Mouse (Mus musculus) liver, postnatal 0 days (tissue): ENCODE results near the gene Als2cl. TPM values are rescaled to one million over a fixed set of nuclear protein-coding genes. Genes with fewer than 3 reads are reported as not detected.

Experiments used
- ATAC-seq: fragments of 200-750 bp; cut with Nextera tagmentation; 2 replicates; pipeline ENCODE4 v1.8.0; 2017; ENCODE audit warnings: mild to moderate bottlenecking, moderate library complexity
- DNase-seq: peaks from one replicate; pipeline ENCODE4 v3.0.0-alpha.2; 2016
- H3K27ac ChIP-seq: fragments of 300-500 bp; sonication (generic); 2 replicates; pipeline ENCODE4 v1.5.1; 2014; ENCODE audit warnings: antibody characterized with exemption, moderate library complexity, mild to moderate bottlenecking, low read depth
- H3K27me3 ChIP-seq: fragments of 300-500 bp; sonication (generic); 2 replicates; pipeline ENCODE4 v1.6.1; 2014; ENCODE audit warnings: low read length, control low read depth, mixed read lengths; ENCODE audit not compliant: insufficient read depth
- H3K36me3 ChIP-seq: fragments of 300-500 bp; sonication (generic); replicated peaks from 2 replicates; pipeline ENCODE4 v1.6.1; 2014; ENCODE audit warnings: mild to moderate bottlenecking, control low read depth, low read length, moderate library complexity, mixed read lengths; ENCODE audit not compliant: insufficient read depth
- H3K4me1 ChIP-seq: fragments of 300-500 bp; sonication (generic); 2 replicates; pipeline ENCODE4 v1.6.1; 2014; ENCODE audit warnings: antibody characterized with exemption, mild to moderate bottlenecking, control low read depth; ENCODE audit not compliant: insufficient read depth
- H3K4me2 ChIP-seq: fragments of 300-500 bp; sonication (generic); 2 replicates; pipeline ENCODE4 v1.6.1; 2014; ENCODE audit warnings: low read depth, mild to moderate bottlenecking, low read length, moderate library complexity, mixed read lengths
- H3K4me3 ChIP-seq: fragments of 300-500 bp; sonication (generic); 2 replicates; pipeline ENCODE4 v1.5.1; 2014; ENCODE audit warnings: low read depth, low read length
- H3K9ac ChIP-seq: fragments of 300-500 bp; sonication (generic); replicated peaks from 2 replicates; pipeline ENCODE4 v1.6.1; 2014; ENCODE audit warnings: mild to moderate bottlenecking, moderate library complexity
- H3K9me3 ChIP-seq: fragments of 300-500 bp; sonication (generic); 2 replicates; pipeline ENCODE4 v1.6.1; 2016; ENCODE audit warnings: mild to moderate bottlenecking, control low read depth, low read length, mixed read lengths
- CTCF ChIP-seq: sonication (generic); IDR thresholded peaks from 2 replicates; pipeline ENCODE4 v1.5.1; 2016; ENCODE audit warnings: antibody characterized with exemption, low read depth
- EP300 ChIP-seq: IDR thresholded peaks from 2 replicates; pipeline ENCODE4 v1.6.1; 2016; ENCODE audit warnings: antibody characterized with exemption, low read depth, mild to moderate bottlenecking
- WGBS: fragments of 180-500 bp; shearing (Covaris S2); extraction: QIAGEN DNeasy Blood & Tissue Kit; methylation state at CpG from one replicate; pipeline ENCODE4 v1.1.7; 2014; ENCODE audit not compliant: insufficient replicate concordance; 5-methylcytosine and 5-hydroxymethylcytosine counted together
- polyA plus RNA-seq: library from polyadenylated mRNA; unstranded; fragments of >200 nt; fragmentation: Nextera tagmentation; extraction: Ambion mirVana; gene quantifications from 2 replicates; pipeline ENCODE4 v1.2.1, GENCODE M21; 2015

Gene Als2cl
- polyA plus RNA-seq, 1 experiment from 2014 or later, result 2.2 TPM

DNA sequence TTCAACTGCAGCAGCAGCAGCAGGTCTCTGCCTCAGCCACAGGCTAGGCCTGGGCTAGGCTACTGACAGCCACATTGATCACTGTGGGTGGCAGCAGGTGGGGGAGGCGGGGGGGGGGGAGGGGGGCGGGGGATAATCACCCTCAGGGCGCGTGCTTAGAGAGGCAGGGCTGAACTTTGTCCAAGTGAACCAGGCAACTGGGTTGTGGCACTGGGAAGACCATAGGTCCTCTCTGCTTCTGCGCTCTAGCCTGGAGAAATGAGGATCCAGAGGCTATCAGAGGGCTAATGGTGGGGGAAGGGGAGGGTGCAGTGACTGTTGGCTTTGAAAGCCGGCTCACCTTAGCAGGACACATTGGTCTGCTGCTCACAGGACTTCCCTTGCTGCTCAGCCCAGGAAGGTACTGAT, 4.4 kb upstream of the Als2cl start:
- ATAC-seq, result peak; percentile 73
- no peak overlapping the region for H3K4me2 ChIP-seq
- H3K36me3 ChIP-seq, result no peaks in the 10 kb centered on the region
- 46% methylated on average over 2 of the region's 6 CpGs for WGBS
- H3K9me3 ChIP-seq, result no peaks in the 10 kb centered on the region
- peak; percentile 74 for DNase-seq
- H3K4me1 ChIP-seq, result peaks cover 17% of the 10 kb centered on the region; the same call in 1 of the 2 replicates
- no peak overlapping the region for H3K9ac ChIP-seq
- H3K4me3 ChIP-seq, result no peak overlapping the region
- H3K27ac ChIP-seq, result peak overlapping the region; percentile 84
- TF ChIP-seq EP300 (no peak), CTCF (no peak)
- peaks cover 12% of the 10 kb centered on the region for H3K27me3 ChIP-seq

DNA sequence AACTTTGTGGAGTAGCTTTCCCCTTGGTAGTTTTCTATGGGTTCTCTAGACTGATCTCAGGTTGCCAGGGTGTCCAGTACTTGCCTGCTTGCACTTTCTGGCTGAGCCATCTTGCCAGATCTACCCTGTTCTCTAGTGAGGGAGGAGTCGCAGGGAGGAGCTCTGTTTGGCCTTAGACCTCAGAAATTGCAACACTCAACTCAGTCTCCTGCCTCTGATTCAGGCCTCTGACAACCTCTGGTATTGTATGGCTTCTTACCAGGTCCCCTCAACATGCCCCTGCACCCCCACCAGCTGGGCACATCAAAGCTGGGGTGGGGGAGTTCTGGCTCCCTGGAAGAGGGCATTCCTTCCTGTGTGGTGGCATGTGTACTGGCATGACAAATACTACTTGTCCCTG, 2.3 kb upstream of the Als2cl start:
- no peak for DNase-seq
- Histone ChIP-seq H3K9ac (peak overlapping the region; percentile 51), H3K4me2 (peak overlapping the region; percentile 77; the same call in 1 of the 2 replicates), H3K27me3 (peaks cover 21% of the 10 kb centered on the region), H3K36me3 (no peaks in the 10 kb centered on the region), H3K4me3 (no peak overlapping the region), H3K27ac (peak overlapping the region; percentile 84), H3K9me3 (no peaks in the 10 kb centered on the region), H3K4me1 (peaks cover 22% of the 10 kb centered on the region)
- ATAC-seq, result 0 out of 2 replicates have a peak, but pooled peaks have one; percentile 18
- no peak for TF ChIP-seq EP300
- no peak for TF ChIP-seq CTCF
- WGBS, result 32% methylated on average over 1 of the region's 1 CpGs

DNA sequence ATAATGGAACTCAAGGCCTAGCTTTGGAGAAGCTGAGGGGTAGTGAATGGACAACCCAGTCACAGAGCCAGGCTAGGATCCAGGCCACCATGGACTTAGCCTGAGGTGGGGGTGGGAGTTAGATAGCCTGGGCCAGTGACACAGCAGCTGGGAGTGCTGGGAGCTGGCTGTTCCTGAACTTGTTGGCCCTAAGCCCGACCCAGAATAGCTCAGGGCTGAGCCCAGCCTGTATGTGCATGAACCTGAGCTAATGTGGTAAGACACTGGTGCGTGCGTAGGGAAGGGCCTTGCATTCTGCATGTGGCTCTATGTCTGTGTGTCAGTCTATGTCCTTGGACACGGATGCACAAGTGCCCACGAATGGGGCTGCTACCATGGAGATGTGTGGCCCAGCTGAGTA, 1.8 kb upstream of the Als2cl start:
- peak overlapping the region; percentile 84 for H3K27ac ChIP-seq
- WGBS, result 60% methylated on average over 5 of the region's 5 CpGs
- H3K9ac ChIP-seq, result peak overlapping the region; percentile 51
- H3K9me3 ChIP-seq, result no peaks in the 10 kb centered on the region
- H3K36me3 ChIP-seq, result no peaks in the 10 kb centered on the region
- peak overlapping the region; percentile 77 for H3K4me2 ChIP-seq
- H3K4me3 ChIP-seq, result no peak overlapping the region
- peaks cover 22% of the 10 kb centered on the region for H3K4me1 ChIP-seq
- TF ChIP-seq CTCF (no peak), EP300 (no peak)
- ATAC-seq, result peak; percentile 61
- peaks cover 21% of the 10 kb centered on the region for H3K27me3 ChIP-seq
- peak; percentile 55 for DNase-seq

DNA sequence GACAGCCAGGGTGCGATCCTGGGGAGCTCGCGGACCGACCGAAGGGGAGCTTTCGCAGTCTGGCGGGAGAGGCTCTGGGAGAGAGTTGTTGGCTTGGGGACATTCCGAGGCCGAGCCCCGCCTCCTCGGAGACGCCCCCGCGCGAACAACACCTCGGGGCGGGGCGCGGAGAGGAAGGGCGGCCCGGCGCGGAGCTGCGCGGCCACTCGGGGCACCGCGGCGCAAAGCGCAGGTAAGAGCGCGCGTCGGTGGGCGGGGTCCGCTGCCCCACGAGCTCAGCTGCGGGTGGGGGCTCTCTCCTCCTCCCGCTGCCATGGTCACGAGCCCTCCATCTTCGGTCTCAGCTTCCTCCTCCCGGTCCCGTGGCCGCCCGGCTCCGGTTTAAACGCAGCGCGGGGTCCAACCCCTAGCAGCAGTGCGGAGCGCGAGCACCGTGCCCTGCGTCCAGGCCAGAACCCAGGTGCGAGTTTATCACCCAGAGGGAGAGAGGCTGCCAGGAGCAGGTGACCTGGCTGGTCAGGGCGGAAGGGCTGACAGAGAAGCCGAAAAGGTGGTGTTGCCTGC, 410 bp downstream of the Als2cl start, which contains the start of gene Tmie:
Tmie (minus strand) TSS at position 116 of the 564 bp plus-strand sequence.
- Histone ChIP-seq H3K4me2 (peak within 1 kb of the TSS; percentile 77), H3K36me3 (no peaks in the 10 kb centered on the region), H3K27ac (peak within 1 kb of the TSS; percentile 87), H3K4me1 (peaks cover 9% of the 10 kb centered on the region; the same call in 1 of the 2 replicates), H3K9me3 (no peaks in the 10 kb centered on the region), H3K4me3 (peak within 1 kb of the TSS; percentile 53), H3K9ac (peak within 1 kb of the TSS; percentile 67), H3K27me3 (peaks cover 16% of the 10 kb centered on the region)
- ATAC-seq, result peak; percentile 64
- DNase-seq, result peak; percentile 81
- WGBS, result 2% methylated on average over 47 of the region's 57 CpGs
- TF ChIP-seq EP300 (no peak), CTCF (0 out of 2 replicates have a peak, but pooled peaks have one; percentile 2)

DNA sequence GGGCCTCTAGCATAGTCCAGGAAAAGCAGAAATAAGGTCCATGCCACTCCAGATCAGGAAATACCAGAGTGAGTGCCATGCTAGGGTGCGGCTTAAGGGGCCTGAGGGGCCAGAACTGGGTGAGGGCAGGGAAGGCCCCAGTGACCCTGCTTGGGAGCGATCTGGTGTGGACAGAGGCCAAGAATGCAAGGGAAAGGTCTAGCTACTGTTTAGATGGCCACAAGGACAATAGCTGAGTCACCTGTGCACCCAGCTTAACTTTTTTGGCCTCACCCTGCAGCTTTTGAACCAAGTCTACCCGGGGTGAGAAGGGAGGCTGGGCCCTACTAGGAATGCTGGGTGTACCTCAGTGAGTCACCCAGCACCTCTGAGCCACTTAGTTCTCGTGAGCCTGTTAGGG, 1.1 kb downstream of the Als2cl start:
- Histone ChIP-seq H3K27ac (peak overlapping the region; percentile 80), H3K9ac (peak overlapping the region; percentile 54), H3K9me3 (no peaks in the 10 kb centered on the region), H3K4me3 (peak overlapping the region; percentile 53), H3K4me1 (peaks cover 9% of the 10 kb centered on the region; the same call in 1 of the 2 replicates), H3K4me2 (peak overlapping the region; percentile 77), H3K27me3 (peaks cover 16% of the 10 kb centered on the region), H3K36me3 (no peaks in the 10 kb centered on the region)
- TF ChIP-seq EP300 (no peak), CTCF (no peak)
- ATAC-seq (peak; percentile 43), DNase-seq (no peak)
- 47% methylated on average over 4 of the region's 4 CpGs for WGBS

DNA sequence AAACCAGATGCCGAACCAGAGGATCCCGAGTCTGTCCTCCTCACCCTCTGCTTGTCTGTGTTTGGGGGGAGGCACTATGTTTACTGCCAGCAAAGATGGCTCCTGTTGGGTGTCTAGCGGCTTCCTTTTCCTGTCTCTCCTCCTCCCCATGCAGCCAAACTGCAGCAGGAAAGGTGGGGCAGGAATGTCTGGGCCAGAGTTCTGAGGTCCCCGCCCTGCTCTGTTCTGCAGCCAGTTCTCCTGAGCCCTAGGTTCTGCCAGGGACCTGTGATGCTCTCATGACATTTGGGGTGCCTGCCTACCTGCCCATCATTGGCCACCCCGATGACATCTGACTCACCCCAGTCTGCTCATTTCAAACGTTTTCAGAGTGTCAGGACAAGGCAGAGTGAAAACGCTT, 2.3 kb downstream of the Als2cl start:
- WGBS, result 68% methylated on average over 7 of the region's 7 CpGs
- peaks cover 9% of the 10 kb centered on the region; the same call in 1 of the 2 replicates for H3K4me1 ChIP-seq
- H3K9me3 ChIP-seq, result no peaks in the 10 kb centered on the region
- DNase-seq (no peak), ATAC-seq (no peak)
- H3K4me3 ChIP-seq, result no peak overlapping the region
- no peak overlapping the region for H3K4me2 ChIP-seq
- no peak for TF ChIP-seq CTCF
- no peak for TF ChIP-seq EP300
- H3K9ac ChIP-seq, result no peak overlapping the region
- peaks cover 16% of the 10 kb centered on the region for H3K27me3 ChIP-seq
- no peak overlapping the region for H3K27ac ChIP-seq
- H3K36me3 ChIP-seq, result no peaks in the 10 kb centered on the region; the same call in 1 of the 2 replicates
